Mouse (Mus musculus): ENCODE measurements around the gene Otud7a. TPM values are rescaled to one million over a fixed set of nuclear protein-coding genes. Genes with fewer than 3 reads are reported as not detected.

Otud7a gene
- polyA plus RNA-seq, 1 experiment, result not detected

- Histone ChIP-seq H3K27ac (ENCODE audit: insufficient read depth, low read depth, low read length) (no peak overlapping the region), H3K4me1 (ENCODE audit: control insufficient read depth, insufficient read depth, low read length) (no peaks in the 10 kb centered on the region), H3K4me3 (ENCODE audit: insufficient read depth, low read length) (no peak overlapping the region)
- TF ChIP-seq CTCF (IDR thresholded peaks at IDR 0.05; ENCODE audit: low read depth, low read length) (no peak), POLR2A (IDR thresholded peaks at IDR 0.05; ENCODE audit: borderline replicate concordance, low read depth, low read length) (no peak)
Observed at GRCm38 (mm10) chr7:63497051-63497547, 52.5 kb downstream of the Otud7a start.

- no peaks in the 10 kb centered on the region for H3K4me1 ChIP-seq (ENCODE audit: control insufficient read depth, insufficient read depth, low read length)
- TF ChIP-seq CTCF (IDR thresholded peaks at IDR 0.05; ENCODE audit: low read depth, low read length) (no peak), POLR2A (IDR thresholded peaks at IDR 0.05; ENCODE audit: borderline replicate concordance, low read depth, low read length) (no peak)
- no peak overlapping the region for H3K4me3 ChIP-seq (ENCODE audit: insufficient read depth, low read length)
- no peak overlapping the region for H3K27ac ChIP-seq (ENCODE audit: insufficient read depth, low read depth, low read length)
Observed at GRCm38 (mm10) chr7:63504202-63504601, 59.7 kb downstream of the Otud7a start.

GRCm38 (mm10) chr7:63508079-63508478, 63.5 kb downstream of the Otud7a start:
- H3K27ac ChIP-seq (ENCODE audit: insufficient read depth, low read depth, low read length), result no peak overlapping the region
- TF ChIP-seq CTCF (IDR thresholded peaks at IDR 0.05; ENCODE audit: low read depth, low read length), result no peak
- no peak for TF ChIP-seq POLR2A (IDR thresholded peaks at IDR 0.05; ENCODE audit: borderline replicate concordance, low read depth, low read length)
- no peak overlapping the region for H3K4me3 ChIP-seq (ENCODE audit: insufficient read depth, low read length)
- H3K4me1 ChIP-seq (ENCODE audit: control insufficient read depth, insufficient read depth, low read length), result no peaks in the 10 kb centered on the region

- TF ChIP-seq POLR2A (IDR thresholded peaks at IDR 0.05; ENCODE audit: borderline replicate concordance, low read depth, low read length) (no peak), CTCF (IDR thresholded peaks at IDR 0.05; ENCODE audit: low read depth, low read length) (no peak)
- no peak overlapping the region for H3K4me3 ChIP-seq (ENCODE audit: insufficient read depth, low read length)
- H3K4me1 ChIP-seq (ENCODE audit: control insufficient read depth, insufficient read depth, low read length), result no peaks in the 10 kb centered on the region
- no peak overlapping the region for H3K27ac ChIP-seq (ENCODE audit: insufficient read depth, low read depth, low read length)
Observed at GRCm38 (mm10) chr7:63509825-63510224, 65.3 kb downstream of the Otud7a start.

GRCm38 (mm10) chr7:63511458-63511857, 66.9 kb downstream of the Otud7a start:
- Histone ChIP-seq H3K4me1 (ENCODE audit: control insufficient read depth, insufficient read depth, low read length) (no peaks in the 10 kb centered on the region), H3K27ac (ENCODE audit: insufficient read depth, low read depth, low read length) (no peak overlapping the region), H3K4me3 (ENCODE audit: insufficient read depth, low read length) (no peak overlapping the region)
- no peak for TF ChIP-seq CTCF (IDR thresholded peaks at IDR 0.05; ENCODE audit: low read depth, low read length)
- no peak for TF ChIP-seq POLR2A (IDR thresholded peaks at IDR 0.05; ENCODE audit: borderline replicate concordance, low read depth, low read length)

- Histone ChIP-seq H3K4me1 (ENCODE audit: control insufficient read depth, insufficient read depth, low read length) (no peaks in the 10 kb centered on the region), H3K27ac (ENCODE audit: insufficient read depth, low read depth, low read length) (no peak overlapping the region), H3K4me3 (ENCODE audit: insufficient read depth, low read length) (no peak overlapping the region)
- TF ChIP-seq CTCF (IDR thresholded peaks at IDR 0.05; ENCODE audit: low read depth, low read length) (no peak), POLR2A (IDR thresholded peaks at IDR 0.05; ENCODE audit: borderline replicate concordance, low read depth, low read length) (no peak)
Observed at GRCm38 (mm10) chr7:63512561-63512960, 68.0 kb downstream of the Otud7a start.

- TF ChIP-seq POLR2A (IDR thresholded peaks at IDR 0.05; ENCODE audit: borderline replicate concordance, low read depth, low read length), result no peak
- TF ChIP-seq CTCF (IDR thresholded peaks at IDR 0.05; ENCODE audit: low read depth, low read length), result no peak
- H3K4me1 ChIP-seq (ENCODE audit: control insufficient read depth, insufficient read depth, low read length), result no peaks in the 10 kb centered on the region
- H3K27ac ChIP-seq (ENCODE audit: insufficient read depth, low read depth, low read length), result no peak overlapping the region
- no peak overlapping the region for H3K4me3 ChIP-seq (ENCODE audit: insufficient read depth, low read length)
Observed at GRCm38 (mm10) chr7:63516141-63516895, 71.8 kb downstream of the Otud7a start.

GRCm38 (mm10) chr7:63520299-63520698, 75.7 kb downstream of the Otud7a start:
- Histone ChIP-seq H3K27ac (ENCODE audit: insufficient read depth, low read depth, low read length) (no peak overlapping the region), H3K4me1 (ENCODE audit: control insufficient read depth, insufficient read depth, low read length) (no peaks in the 10 kb centered on the region), H3K4me3 (ENCODE audit: insufficient read depth, low read length) (no peak overlapping the region)
- no peak for TF ChIP-seq CTCF (IDR thresholded peaks at IDR 0.05; ENCODE audit: low read depth, low read length)
- TF ChIP-seq POLR2A (IDR thresholded peaks at IDR 0.05; ENCODE audit: borderline replicate concordance, low read depth, low read length), result no peak

GRCm38 (mm10) chr7:63522403-63522802, 77.9 kb downstream of the Otud7a start:
- TF ChIP-seq POLR2A (IDR thresholded peaks at IDR 0.05; ENCODE audit: borderline replicate concordance, low read depth, low read length), result no peak
- Histone ChIP-seq H3K4me1 (ENCODE audit: control insufficient read depth, insufficient read depth, low read length) (no peaks in the 10 kb centered on the region), H3K4me3 (ENCODE audit: insufficient read depth, low read length) (no peak overlapping the region), H3K27ac (ENCODE audit: insufficient read depth, low read depth, low read length) (no peak overlapping the region)

GRCm38 (mm10) chr7:63523051-63523450, 78.5 kb downstream of the Otud7a start:
- no peak overlapping the region for H3K27ac ChIP-seq (ENCODE audit: insufficient read depth, low read depth, low read length)

More at GRCm38 (mm10) chr7:63523051-63523450, 78.5 kb downstream of the Otud7a start:
- Histone ChIP-seq H3K4me1 (ENCODE audit: control insufficient read depth, insufficient read depth, low read length) (no peaks in the 10 kb centered on the region), H3K4me3 (ENCODE audit: insufficient read depth, low read length) (no peak overlapping the region)
- TF ChIP-seq CTCF (IDR thresholded peaks at IDR 0.05; ENCODE audit: low read depth, low read length) (no peak), POLR2A (IDR thresholded peaks at IDR 0.05; ENCODE audit: borderline replicate concordance, low read depth, low read length) (no peak)

Data from bone marrow macrophage, adult 2 months (primary cell).